Mouse (Mus musculus) embryonic fibroblast, embryonic 13.5 days (primary cell): Measurements from ENCODE around the gene Babam2.

ENCODE experiments used
- CTCF ChIP-seq: IDR thresholded peaks from 2 replicates; pipeline ENCODE4 v1.5.1; 2011; ENCODE audit warnings: mild to moderate bottlenecking, control low read depth, low read length, moderate library complexity, borderline replicate concordance; ENCODE audit not compliant: insufficient read depth
- POLR2A ChIP-seq: IDR thresholded peaks from 2 replicates; pipeline ENCODE4 v1.6.1; 2011; ENCODE audit warnings: low read depth, mild to moderate bottlenecking, control low read depth, low read length, moderate library complexity

DNA sequence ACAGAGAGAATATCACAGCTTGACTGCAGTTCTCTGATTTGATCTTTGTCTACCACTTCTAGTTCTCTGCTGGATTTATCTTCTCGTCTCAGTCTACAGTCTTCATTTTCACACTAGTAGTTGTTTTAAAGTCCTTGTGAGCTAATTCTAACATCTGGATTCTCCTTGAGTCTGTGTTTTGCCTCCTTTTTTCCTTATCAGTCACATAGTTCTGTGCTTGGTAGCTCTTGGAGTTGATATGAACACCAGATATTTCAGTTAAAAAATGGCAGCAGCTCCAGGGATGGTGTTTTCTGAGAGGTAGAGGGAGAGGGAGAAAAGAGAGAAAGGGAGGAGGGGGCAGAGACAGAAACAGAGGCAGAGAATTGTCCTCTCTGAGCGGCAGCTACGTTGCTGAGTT, 97.9 kb downstream of the Babam2 start:
- TF ChIP-seq CTCF (no peak), POLR2A (no peak)
